Mouse (Mus musculus) heart, embryonic 16.5 days (tissue): ENCODE data around the gene Mylk. TPM values are rescaled to one million over a fixed set of nuclear protein-coding genes. Genes with fewer than 3 reads are reported as not detected.

ENCODE experiments used
- ATAC-seq: fragments of 200-750 bp; cut with Nextera tagmentation; replicated peaks from 2 replicates; pipeline ENCODE4 v1.8.0; 2017; ENCODE audit warnings: moderate number of reproducible peaks; ENCODE audit not compliant: insufficient read depth, low FRiP score; ENCODE audit errors: extremely low read depth
- H3K27ac ChIP-seq: fragments of 300-500 bp; sonication (generic); 2 replicates; pipeline ENCODE4 v1.5.1; 2014; ENCODE audit warnings: mild to moderate bottlenecking, low read length, control low read depth, moderate library complexity
- H3K27me3 ChIP-seq: fragments of 300-500 bp; sonication (generic); 2 replicates; pipeline ENCODE4 v1.6.1; 2014; ENCODE audit warnings: low read length, mixed read lengths; ENCODE audit not compliant: control insufficient read depth, insufficient read depth
- H3K36me3 ChIP-seq: fragments of 300-500 bp; sonication (generic); 2 replicates; pipeline ENCODE4 v1.6.1; 2014; ENCODE audit not compliant: control insufficient read depth, insufficient read depth
- H3K4me1 ChIP-seq: fragments of 300-500 bp; sonication (generic); 2 replicates; pipeline ENCODE4 v1.6.1; 2014; ENCODE audit warnings: low read length, mixed read lengths; ENCODE audit not compliant: control insufficient read depth, insufficient read depth
- H3K4me2 ChIP-seq: fragments of 300-500 bp; sonication (generic); 2 replicates; pipeline ENCODE4 v1.6.1; 2014; ENCODE audit warnings: low read depth, mild to moderate bottlenecking, control low read depth, low read length
- H3K4me3 ChIP-seq: fragments of 300-500 bp; sonication (generic); 2 replicates; pipeline ENCODE4 v1.5.1; 2014; ENCODE audit warnings: mild to moderate bottlenecking, control low read depth, low read length
- H3K9ac ChIP-seq: fragments of 300-500 bp; sonication (generic); 2 replicates; pipeline ENCODE4 v1.6.1; 2014; ENCODE audit warnings: low read length, control low read depth
- H3K9me3 ChIP-seq: fragments of 300-500 bp; sonication (generic); replicated peaks from 2 replicates; pipeline ENCODE4 v1.6.1; 2016; ENCODE audit warnings: low read length; ENCODE audit not compliant: control insufficient read depth
- WGBS: fragments of 180-500 bp; shearing (Covaris S2); extraction: QIAGEN DNeasy Blood & Tissue Kit; methylation state at CpG from one replicate; pipeline ENCODE4 v1.1.7; 2014; 5-methylcytosine and 5-hydroxymethylcytosine counted together
- polyA plus RNA-seq: library from polyadenylated mRNA; unstranded; fragments of >200 nt; fragmentation: Nextera tagmentation; extraction: Ambion mirVana; gene quantifications from 2 replicates; pipeline ENCODE4 v1.2.1, GENCODE M21; 2015

Mylk gene
- polyA plus RNA-seq, 1 experiment from 2014 or later: 14.2 TPM

DNA sequence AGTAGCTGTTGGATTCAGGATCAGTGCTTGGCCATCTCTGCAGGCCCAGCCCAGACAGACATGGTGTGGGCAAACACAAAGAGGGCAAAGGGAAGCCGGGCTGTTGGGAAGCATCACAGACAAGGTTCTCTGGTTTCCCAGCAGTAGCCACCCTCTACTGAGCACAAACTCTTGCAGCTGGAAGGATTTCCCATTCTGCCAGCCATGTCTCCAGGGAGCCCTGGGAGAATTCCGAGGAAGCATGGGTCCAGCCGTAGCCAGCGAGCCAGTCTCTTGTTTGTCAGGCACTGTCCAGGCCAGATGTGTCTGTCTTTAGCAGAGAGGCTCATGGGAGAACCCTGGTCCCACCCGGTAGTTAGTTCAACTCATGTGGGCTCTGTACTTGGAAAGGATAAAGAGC lies 215.2 kb downstream of the Mylk start:
- H3K36me3 ChIP-seq: no peaks in the 10 kb centered on the region; the same call in 1 of the 2 replicates
- H3K9me3 ChIP-seq: no peaks in the 10 kb centered on the region
- no peaks in the 10 kb centered on the region for H3K27me3 ChIP-seq
- no peak for ATAC-seq
- no peak overlapping the region for H3K4me3 ChIP-seq
- peak overlapping the region; percentile 93 for H3K27ac ChIP-seq
- 77% methylated on average over 5 of the region's 5 CpGs for WGBS
- H3K4me2 ChIP-seq: no peak overlapping the region
- H3K4me1 ChIP-seq: peaks cover 59% of the 10 kb centered on the region
- H3K9ac ChIP-seq: peak overlapping the region; percentile 23; the same call in 1 of the 2 replicates

- Histone ChIP-seq H3K4me2 (no peak overlapping the region), H3K4me3 (no peak overlapping the region), H3K27ac (peak overlapping the region; percentile 93), H3K27me3 (no peaks in the 10 kb centered on the region), H3K9me3 (no peaks in the 10 kb centered on the region), H3K4me1 (peaks cover 59% of the 10 kb centered on the region), H3K9ac (peak overlapping the region; percentile 35; the same call in 1 of the 2 replicates), H3K36me3 (no peaks in the 10 kb centered on the region)
- no peak for ATAC-seq
- WGBS: 38% methylated on average over 9 of the region's 9 CpGs
These were observed 216.0 kb downstream of the Mylk start for GRCm38 (mm10) chr16:34960866-34961582.

GRCm38 (mm10) chr16:34962322-34962721 lies 217.3 kb downstream of the Mylk start:
- H3K27ac ChIP-seq: peak overlapping the region; percentile 48; the same call in 1 of the 2 replicates
- peaks cover 63% of the 10 kb centered on the region for H3K4me1 ChIP-seq
- WGBS: 45% methylated on average over 4 of the region's 4 CpGs
- no peaks in the 10 kb centered on the region for H3K27me3 ChIP-seq
- no peaks in the 10 kb centered on the region for H3K36me3 ChIP-seq
- no peak overlapping the region for H3K9ac ChIP-seq
- H3K9me3 ChIP-seq: no peaks in the 10 kb centered on the region
- ATAC-seq: no peak
- H3K4me3 ChIP-seq: no peak overlapping the region
- no peak overlapping the region for H3K4me2 ChIP-seq

DNA sequence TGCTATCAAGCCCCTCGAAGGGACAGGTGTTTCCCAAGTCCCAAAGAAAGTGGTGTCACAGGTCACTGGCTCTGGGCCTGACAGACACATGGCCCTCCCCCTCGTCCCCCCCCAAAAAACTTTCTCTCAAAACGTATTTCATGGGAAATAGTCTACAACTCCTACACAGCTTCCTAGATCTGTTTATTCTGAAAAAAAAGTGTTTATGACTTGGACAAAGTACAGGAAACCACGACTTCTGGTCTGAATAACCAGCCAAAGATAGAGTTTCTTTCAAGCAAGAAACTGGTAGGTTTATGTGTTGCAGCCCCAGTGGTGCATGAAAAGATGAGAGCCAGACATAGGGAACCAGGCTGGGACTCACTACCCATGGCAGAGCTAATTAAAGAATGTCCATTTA lies 218.0 kb downstream of the Mylk start:
- no peak overlapping the region for H3K4me3 ChIP-seq
- H3K27ac ChIP-seq: peak overlapping the region; percentile 48
- WGBS: 38% methylated on average over 4 of the region's 4 CpGs
- no peaks in the 10 kb centered on the region for H3K36me3 ChIP-seq
- ATAC-seq: no peak
- no peak overlapping the region for H3K9ac ChIP-seq
- H3K4me1 ChIP-seq: peaks cover 56% of the 10 kb centered on the region
- no peaks in the 10 kb centered on the region for H3K9me3 ChIP-seq
- no peak overlapping the region for H3K4me2 ChIP-seq
- H3K27me3 ChIP-seq: no peaks in the 10 kb centered on the region

GRCm38 (mm10) chr16:34966620-34967081 lies 221.6 kb downstream of the Mylk start:
- H3K9ac ChIP-seq: no peak overlapping the region
- 0 out of 2 replicates have a peak overlapping the region, but pooled peaks have one; percentile 21 for H3K27ac ChIP-seq
- H3K4me2 ChIP-seq: no peak overlapping the region
- no peaks in the 10 kb centered on the region for H3K36me3 ChIP-seq
- 62% methylated on average over 5 of the region's 5 CpGs for WGBS
- no peaks in the 10 kb centered on the region for H3K9me3 ChIP-seq
- ATAC-seq: peak; percentile 11; the same call in 1 of the 2 replicates
- H3K4me1 ChIP-seq: peaks cover 23% of the 10 kb centered on the region
- H3K4me3 ChIP-seq: no peak overlapping the region
- H3K27me3 ChIP-seq: no peaks in the 10 kb centered on the region

GRCm38 (mm10) chr16:34967120-34967800 lies 222.2 kb downstream of the Mylk start:
- no peak overlapping the region for H3K9ac ChIP-seq
- WGBS: 51% methylated on average over 10 of the region's 10 CpGs

GRCm38 (mm10) chr16:34968181-34968580 lies 223.2 kb downstream of the Mylk start:
- Histone ChIP-seq H3K36me3 (no peaks in the 10 kb centered on the region), H3K9ac (no peak overlapping the region), H3K4me1 (peaks cover 9% of the 10 kb centered on the region), H3K4me3 (no peak overlapping the region), H3K27me3 (no peaks in the 10 kb centered on the region), H3K27ac (no peak overlapping the region), H3K9me3 (no peaks in the 10 kb centered on the region), H3K4me2 (no peak overlapping the region)
- ATAC-seq: no peak
- WGBS: 86% methylated on average over 5 of the region's 5 CpGs

More at GRCm38 (mm10) chr16:34967120-34967800, 222.2 kb downstream of the Mylk start:
- H3K9me3 ChIP-seq: no peaks in the 10 kb centered on the region
- peaks cover 18% of the 10 kb centered on the region for H3K4me1 ChIP-seq
- H3K27me3 ChIP-seq: no peaks in the 10 kb centered on the region
- H3K4me2 ChIP-seq: no peak overlapping the region
- ATAC-seq: peak; percentile 82
- no peak overlapping the region for H3K27ac ChIP-seq
- no peak overlapping the region for H3K4me3 ChIP-seq
- H3K36me3 ChIP-seq: no peaks in the 10 kb centered on the region

DNA sequence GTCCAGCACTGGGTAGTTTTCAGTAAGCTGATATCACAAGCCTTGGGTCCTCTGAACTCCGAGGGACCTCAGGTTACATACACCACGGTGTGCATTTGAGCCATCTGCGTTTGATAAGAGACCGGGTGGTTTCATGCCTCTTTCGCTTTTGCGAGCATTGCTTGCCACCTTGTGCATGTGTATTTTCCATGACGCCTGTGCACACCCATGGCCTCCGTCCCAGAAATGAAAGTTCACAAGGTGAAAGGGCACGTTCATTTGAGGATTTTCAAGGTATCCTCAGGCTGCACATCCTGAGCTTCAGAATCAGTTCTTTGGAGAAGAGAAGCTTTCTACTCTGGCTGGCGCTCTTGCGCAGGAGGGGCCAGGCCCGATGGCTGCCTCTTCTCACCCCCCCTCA lies 227.5 kb downstream of the Mylk start:
- Histone ChIP-seq H3K36me3 (no peaks in the 10 kb centered on the region), H3K9me3 (no peaks in the 10 kb centered on the region), H3K4me3 (no peak overlapping the region), H3K27me3 (no peaks in the 10 kb centered on the region), H3K9ac (no peak overlapping the region), H3K27ac (no peak overlapping the region), H3K4me2 (no peak overlapping the region), H3K4me1 (no peaks in the 10 kb centered on the region; the same call in 1 of the 2 replicates)
- WGBS: 74% methylated on average over 12 of the region's 12 CpGs
- ATAC-seq: no peak

- ATAC-seq: no peak
- Histone ChIP-seq H3K4me2 (no peak overlapping the region), H3K27ac (no peak overlapping the region), H3K9ac (no peak overlapping the region), H3K36me3 (no peaks in the 10 kb centered on the region), H3K9me3 (no peaks in the 10 kb centered on the region), H3K4me3 (no peak overlapping the region), H3K27me3 (no peaks in the 10 kb centered on the region), H3K4me1 (peaks cover 2% of the 10 kb centered on the region)
- WGBS: 35% methylated on average over 2 of the region's 2 CpGs
These were observed 230.5 kb downstream of the Mylk start for GRCm38 (mm10) chr16:34975544-34975943.
